Mouse (Mus musculus): ENCODE measurements around the gene Olfr965. TPM values are rescaled to one million over a fixed set of nuclear protein-coding genes. Genes with fewer than 3 reads are reported as not detected.

Gene Olfr965
- polyA plus RNA-seq, 1 experiment from 2014 or later = not detected

GRCm38 (mm10) chr9:39746428-39746827, 35.3 kb downstream of the Olfr965 start:
- ATAC-seq (replicated peaks; ENCODE audit: insufficient number of reproducible peaks, insufficient read depth, low FRiP score, low read depth) = no peak

More at GRCm38 (mm10) chr9:39746428-39746827, 35.3 kb downstream of the Olfr965 start:
- 82% methylated on average over 1 of the region's 1 CpGs for WGBS
- Histone ChIP-seq H3K4me1 (replicated peaks) (no peaks in the 10 kb centered on the region), H3K27ac (no peak overlapping the region), H3K27me3 (no peaks in the 10 kb centered on the region), H3K9me3 (replicated peaks) (no peaks in the 10 kb centered on the region), H3K9ac (no peak overlapping the region), H3K36me3 (no peaks in the 10 kb centered on the region), H3K4me3 (no peak overlapping the region), H3K4me2 (no peak overlapping the region)

Other genes starting within 250 kb of the Olfr965 start
- gene Olfr955, start 239.4 kb upstream of the Olfr965 start, polyA plus RNA-seq (2015; fragmentation: Nextera tagmentation; extraction: Ambion mirVana) = not detected in 2 replicates
- not detected in 2 replicates for gene Olfr44, start 217.4 kb upstream of the Olfr965 start, polyA plus RNA-seq (2015; fragmentation: Nextera tagmentation; extraction: Ambion mirVana)
- not detected in 2 replicates for gene Olfr957, start 195.5 kb upstream of the Olfr965 start, polyA plus RNA-seq (2015; fragmentation: Nextera tagmentation; extraction: Ambion mirVana)
- gene Olfr958, start 157.3 kb upstream of the Olfr965 start, polyA plus RNA-seq (2015; fragmentation: Nextera tagmentation; extraction: Ambion mirVana) = not detected in 2 replicates
- gene Olfr959, start 135.8 kb upstream of the Olfr965 start, polyA plus RNA-seq (2015; fragmentation: Nextera tagmentation; extraction: Ambion mirVana) = not detected in 2 replicates
- gene AW551984, start 107.0 kb upstream of the Olfr965 start, polyA plus RNA-seq (2015; fragmentation: Nextera tagmentation; extraction: Ambion mirVana) = 8.2 and 11.3 TPM in 2 replicates
- not detected in 2 replicates for gene Olfr148, start 100.7 kb upstream of the Olfr965 start, polyA plus RNA-seq (2015; fragmentation: Nextera tagmentation; extraction: Ambion mirVana)
- gene Olfr960, start 90.0 kb upstream of the Olfr965 start, polyA plus RNA-seq (2015; fragmentation: Nextera tagmentation; extraction: Ambion mirVana) = not detected in 2 replicates
- not detected in 2 replicates for gene Olfr961, start 66.3 kb upstream of the Olfr965 start, polyA plus RNA-seq (2015; fragmentation: Nextera tagmentation; extraction: Ambion mirVana)
- gene Olfr963, start 44.1 kb upstream of the Olfr965 start, polyA plus RNA-seq (2015; fragmentation: Nextera tagmentation; extraction: Ambion mirVana) = not detected in 2 replicates
- not detected in 2 replicates for gene Olfr149, start 4.2 kb upstream of the Olfr965 start, polyA plus RNA-seq (2015; fragmentation: Nextera tagmentation; extraction: Ambion mirVana)
- not detected in 2 replicates for gene Olfr150, start 19.6 kb downstream of the Olfr965 start, polyA plus RNA-seq (2015; fragmentation: Nextera tagmentation; extraction: Ambion mirVana)
- not detected in 2 replicates for gene Olfr967, start 34.9 kb downstream of the Olfr965 start, polyA plus RNA-seq (2015; fragmentation: Nextera tagmentation; extraction: Ambion mirVana)
- gene Olfr968, start 71.9 kb downstream of the Olfr965 start, polyA plus RNA-seq (2015; fragmentation: Nextera tagmentation; extraction: Ambion mirVana) = not detected in 2 replicates
- not detected in 2 replicates for gene Olfr969, start 79.6 kb downstream of the Olfr965 start, polyA plus RNA-seq (2015; fragmentation: Nextera tagmentation; extraction: Ambion mirVana)
- not detected in 2 replicates for gene Olfr970, start 97.5 kb downstream of the Olfr965 start, polyA plus RNA-seq (2015; fragmentation: Nextera tagmentation; extraction: Ambion mirVana)
- gene Olfr971, start 125.5 kb downstream of the Olfr965 start, polyA plus RNA-seq (2015; fragmentation: Nextera tagmentation; extraction: Ambion mirVana) = not detected in 2 replicates
- gene Olfr972, start 155.1 kb downstream of the Olfr965 start, polyA plus RNA-seq (2015; fragmentation: Nextera tagmentation; extraction: Ambion mirVana) = not detected in 2 replicates
- gene Olfr229, start 196.0 kb downstream of the Olfr965 start, polyA plus RNA-seq (2015; fragmentation: Nextera tagmentation; extraction: Ambion mirVana) = not detected in 2 replicates
- not detected in 2 replicates for gene Olfr974, start 226.1 kb downstream of the Olfr965 start, polyA plus RNA-seq (2015; fragmentation: Nextera tagmentation; extraction: Ambion mirVana)
- gene Olfr975, start 240.7 kb downstream of the Olfr965 start, polyA plus RNA-seq (2015; fragmentation: Nextera tagmentation; extraction: Ambion mirVana) = not detected in 2 replicates
- not detected in 2 replicates for gene Olfr976, start 249.8 kb downstream of the Olfr965 start, polyA plus RNA-seq (2015; fragmentation: Nextera tagmentation; extraction: Ambion mirVana)